Mouse (Mus musculus) MEL-GATA-1-ER (cell line): Measurements from ENCODE around the gene Gm10306.

Experiments used
- DNase-seq: peaks from one replicate; pipeline ENCODE4 v3.0.0-alpha.2; 2012; ENCODE audit warnings: low read depth; ENCODE audit errors: extremely low read depth

Gene Gm10306

DNA sequence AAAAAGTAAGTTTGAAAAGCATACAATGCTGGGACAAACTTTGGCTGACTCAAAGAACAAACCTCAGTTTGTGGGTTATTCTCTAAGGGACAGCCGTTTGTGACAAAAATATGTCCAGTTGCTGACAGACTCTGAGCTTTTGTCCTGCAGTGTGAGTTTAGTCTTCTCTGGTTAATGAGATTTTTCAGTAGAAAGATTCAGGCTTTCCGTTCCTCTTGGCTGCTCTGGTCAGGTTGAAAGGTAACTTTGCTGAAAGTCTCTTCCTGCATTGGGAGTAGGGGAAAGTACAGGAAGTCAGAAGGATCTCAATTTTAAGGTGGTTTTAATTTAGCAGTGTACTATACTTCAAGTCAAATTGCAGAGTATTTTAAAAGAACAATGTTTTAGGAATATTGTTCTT, 49.2 kb downstream of the Gm10306 start:
- no peak for DNase-seq
